In genomic region chr5:132462560-132462959, GRCm38 (mm10) we compare ENCODE assay signal across 17 mouse cellular contexts.
"Had no signal": no experiment of that assay in that cellular context is flagged by ENCODE, and none has a peak within 500 bp of the region (broad histone marks: within the 10 kb centered on the region; RNA-seq: fewer than 3 reads in every experiment).

No protein-coding gene starts in this region.

- H3K27me3 ChIP-seq: neural tube, embryonic 12.5 days; neural tube, embryonic 13.5 days; neural tube, embryonic 15.5 days; stomach, embryonic 15.5 days had no signal

- H3K27ac ChIP-seq: neural tube, embryonic 12.5 days; neural tube, embryonic 13.5 days; neural tube, embryonic 15.5 days; stomach, embryonic 15.5 days; stomach, postnatal 0 days had no signal

- H3K9me3 ChIP-seq: neural tube, embryonic 12.5 days; neural tube, embryonic 13.5 days; neural tube, embryonic 15.5 days; stomach, embryonic 15.5 days had no signal

- H3K9ac ChIP-seq: neural tube, embryonic 12.5 days; neural tube, embryonic 13.5 days; neural tube, embryonic 15.5 days; stomach, embryonic 15.5 days had no signal

- H3K36me3 ChIP-seq: neural tube, embryonic 12.5 days; neural tube, embryonic 13.5 days; neural tube, embryonic 15.5 days; stomach, embryonic 15.5 days had no signal

- H3K4me1 ChIP-seq: stomach, embryonic 15.5 days had no signal

- H3K4me3 ChIP-seq: neural tube, embryonic 12.5 days; neural tube, embryonic 13.5 days; neural tube, embryonic 15.5 days; stomach, embryonic 15.5 days had no signal

- H3K4me2 ChIP-seq: neural tube, embryonic 12.5 days; neural tube, embryonic 13.5 days; neural tube, embryonic 15.5 days; stomach, embryonic 15.5 days had no signal

- DNase-seq: retina, postnatal 1 day; right cerebral cortex, adult 18-20 months; right cerebral cortex, postnatal 14 days; right cerebral cortex, postnatal 25 days; right cerebral cortex, postnatal 4 days; spleen, adult 18-20 months; thymus, adult 18-20 months; thymus, adult 2 months; thymus, postnatal 14 days; thymus, postnatal 25 days; thymus, postnatal 36 days; thymus, postnatal 4 days had no signal
